In the genomic region with DNA sequence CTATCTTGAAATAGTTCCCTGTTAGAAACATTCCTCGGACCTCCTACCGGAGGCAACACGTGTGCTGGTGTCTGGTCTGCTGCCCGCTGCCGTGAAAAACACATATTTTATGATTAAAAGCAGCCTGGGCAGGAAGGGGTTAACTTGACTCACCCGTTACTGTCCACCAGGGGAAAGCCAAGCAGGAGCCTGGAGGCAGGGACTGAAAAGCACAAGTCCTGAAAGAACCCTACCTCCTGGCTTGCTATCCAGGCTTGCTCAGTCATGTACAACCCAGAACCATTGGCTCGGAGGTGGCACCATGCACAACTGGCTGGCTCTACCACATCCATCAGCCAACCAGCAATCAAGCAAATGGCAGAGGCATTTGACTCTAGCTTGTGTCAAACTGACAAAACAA, we compare ENCODE assay signal across 14 mouse cellular contexts. TPM values are rescaled to one million over a fixed set of nuclear protein-coding genes. Genes with fewer than 3 reads are reported as not detected.
"Had no signal": no experiment of that assay in that cellular context is flagged by ENCODE, and none has a peak within 500 bp of the region (broad histone marks: within the 10 kb centered on the region; RNA-seq: fewer than 3 reads in every experiment).

No protein-coding gene starts in this region.

- H3K27me3 ChIP-seq: liver, embryonic 13.5 days; midbrain, embryonic 15.5 days; stomach, embryonic 15.5 days had no signal

- H3K4me1 ChIP-seq: kidney, embryonic 15.5 days; limb, embryonic 12.5 days; liver, embryonic 13.5 days; midbrain, embryonic 15.5 days; stomach, embryonic 15.5 days had no signal

- DNase-seq: kidney, adult 2 months; kidney, postnatal 14 days; liver; liver, embryonic 13.5 days; liver, postnatal 0 days; lung, postnatal 36 days; right cerebral cortex, postnatal 14 days; thymus, postnatal 4 days had no signal

- H3K9me3 ChIP-seq: kidney, embryonic 15.5 days; limb, embryonic 12.5 days; liver, embryonic 13.5 days; midbrain, embryonic 15.5 days; stomach, embryonic 15.5 days had no signal

- ATAC-seq: liver, postnatal 0 days; midbrain, embryonic 15.5 days had no signal

- H3K36me3 ChIP-seq: kidney, embryonic 15.5 days; limb, embryonic 12.5 days; liver, embryonic 13.5 days; midbrain, embryonic 15.5 days; stomach, embryonic 15.5 days had no signal

- H3K4me2 ChIP-seq: kidney, embryonic 15.5 days; limb, embryonic 12.5 days; liver, embryonic 13.5 days; midbrain, embryonic 11.5 days; midbrain, embryonic 15.5 days; stomach, embryonic 15.5 days had no signal

- H3K9ac ChIP-seq: kidney, embryonic 15.5 days; limb, embryonic 12.5 days; liver, embryonic 13.5 days; liver, postnatal 0 days; midbrain, embryonic 15.5 days; stomach, embryonic 15.5 days had no signal

- H3K27ac ChIP-seq: kidney, embryonic 15.5 days; limb, embryonic 12.5 days; liver, embryonic 13.5 days; midbrain, embryonic 15.5 days; stomach, embryonic 15.5 days had no signal

- H3K4me3 ChIP-seq: kidney, embryonic 15.5 days; limb, embryonic 12.5 days; liver, embryonic 13.5 days; midbrain, embryonic 15.5 days; stomach, embryonic 15.5 days had no signal

RNA-seq across cellular contexts. Expression of gene Nptx1, which starts 13.8 kb away (rescaled TPM):
- total RNA-seq: megakaryocyte progenitor cell, adult 5-6 weeks had no signal
- polyA plus RNA-seq: liver, postnatal 0 days had no signal
